Mouse (Mus musculus): ENCODE data around the gene Mettl16. TPM values are rescaled to one million over a fixed set of nuclear protein-coding genes. Genes with fewer than 3 reads are reported as not detected.

The Mettl16 gene
- total RNA-seq, 2 experiments from 2014 or later, result 14.0 to 15.1 TPM

DNA sequence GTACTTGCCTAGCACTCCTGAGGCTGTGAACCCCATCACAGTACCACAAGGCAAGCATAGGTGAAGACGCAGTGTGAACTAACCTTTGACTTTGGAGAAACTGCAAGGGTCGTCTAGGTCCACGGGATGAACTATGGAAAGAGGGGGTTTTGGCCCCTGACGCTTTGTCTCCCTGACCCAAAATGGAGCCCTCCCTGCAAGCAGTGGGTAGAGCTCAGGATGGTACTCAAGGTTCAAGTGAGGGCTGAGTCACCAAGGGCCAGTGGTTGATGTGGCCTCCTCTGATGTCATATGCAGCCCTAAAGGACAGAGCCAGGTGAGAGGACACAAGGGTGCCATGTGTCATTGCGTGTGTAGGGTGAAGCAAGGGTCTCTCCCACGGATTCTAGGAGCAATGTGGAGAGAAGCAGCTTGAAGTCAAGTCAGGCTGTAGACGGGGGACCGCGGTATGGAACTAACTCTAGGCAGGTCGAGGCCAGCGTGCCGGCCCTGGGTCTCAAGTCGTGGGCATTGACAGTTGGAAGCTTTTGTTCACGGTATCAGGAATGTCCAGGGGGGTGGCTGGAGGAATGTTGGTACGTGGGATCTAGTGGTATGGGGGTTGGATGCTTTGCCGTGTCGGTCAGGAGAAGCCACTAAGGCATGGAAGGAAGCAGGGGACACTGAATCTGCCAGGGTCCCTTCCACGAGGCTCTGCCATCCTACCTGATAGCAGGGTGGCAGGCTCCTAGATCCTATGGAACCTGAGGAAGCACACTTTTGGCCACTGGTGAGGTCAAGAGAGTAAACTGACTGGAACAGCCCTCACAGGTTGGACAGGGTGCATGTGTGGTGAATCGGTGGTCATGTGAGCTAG is 69.5 kb downstream of the Mettl16 start:
- intact Hi-C loops (cut with DNase I), result loop anchor here (5.0 to 10.0 kb wide), 2 partner anchors 203 to 1665 kb away; no protein-coding TSS in a partner anchor
- DNase-seq (ENCODE audit: low spot score), result peak; percentile 0

DNA sequence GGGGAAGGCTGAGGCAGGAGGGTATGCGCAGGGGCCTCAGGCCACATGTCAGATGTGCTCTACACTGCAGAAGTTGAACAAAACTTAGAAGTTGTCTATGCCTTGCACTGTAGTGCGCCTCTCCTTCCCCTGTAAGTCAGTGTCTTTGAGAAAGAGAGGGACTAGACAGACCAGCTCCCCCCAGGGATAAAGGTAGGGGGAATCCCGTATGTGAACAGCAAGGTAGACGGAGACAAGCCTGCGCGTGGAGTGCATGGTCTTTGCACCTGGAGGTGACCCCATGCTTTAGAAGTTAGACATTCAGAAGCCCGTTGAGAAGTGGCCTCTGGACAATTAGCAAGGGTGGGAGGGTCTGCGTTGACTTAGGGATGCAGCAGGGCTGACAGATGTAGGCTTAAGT is 70.1 kb downstream of the Mettl16 start:
- peak; percentile 0 for DNase-seq (ENCODE audit: low spot score)
- intact Hi-C loops (cut with DNase I), result loop anchor here (5.0 kb wide), 1 partner anchor 203 kb away; no protein-coding TSS in a partner anchor

- intact Hi-C loops (cut with DNase I), result loop anchor here (5.0 kb wide), 1 partner anchor 204 kb away; no protein-coding TSS in a partner anchor
- DNase-seq (ENCODE audit: low spot score), result peak; percentile 1
Observed at GRCm38 (mm10) chr11:74841366-74841765, 70.7 kb downstream of the Mettl16 start.

DNA sequence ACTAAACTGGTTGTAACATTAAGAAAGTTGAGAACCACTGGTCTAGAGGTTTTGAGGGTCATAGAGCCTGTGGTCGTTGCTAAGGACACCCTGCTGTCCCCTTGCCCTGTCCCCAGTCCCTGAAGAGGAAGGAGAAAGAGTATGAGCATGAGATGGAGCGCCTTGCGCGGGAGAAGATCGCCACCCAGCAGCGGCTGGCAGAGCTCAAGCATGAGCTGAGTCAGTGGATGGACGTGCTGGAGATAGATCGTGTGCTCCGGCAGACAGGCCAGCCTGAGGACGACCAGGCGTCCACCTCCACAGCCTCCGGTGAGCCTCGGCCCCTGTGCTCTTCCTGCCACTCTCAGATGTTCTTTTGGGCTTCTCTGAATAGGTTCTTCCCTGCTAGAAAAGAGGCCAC is 71.4 kb downstream of the Mettl16 start:
- intact Hi-C loops (cut with DNase I), result loop anchor here (5.0 kb wide), 1 partner anchor 205 kb away; no protein-coding TSS in a partner anchor
- no peak for DNase-seq (ENCODE audit: low spot score)

DNA sequence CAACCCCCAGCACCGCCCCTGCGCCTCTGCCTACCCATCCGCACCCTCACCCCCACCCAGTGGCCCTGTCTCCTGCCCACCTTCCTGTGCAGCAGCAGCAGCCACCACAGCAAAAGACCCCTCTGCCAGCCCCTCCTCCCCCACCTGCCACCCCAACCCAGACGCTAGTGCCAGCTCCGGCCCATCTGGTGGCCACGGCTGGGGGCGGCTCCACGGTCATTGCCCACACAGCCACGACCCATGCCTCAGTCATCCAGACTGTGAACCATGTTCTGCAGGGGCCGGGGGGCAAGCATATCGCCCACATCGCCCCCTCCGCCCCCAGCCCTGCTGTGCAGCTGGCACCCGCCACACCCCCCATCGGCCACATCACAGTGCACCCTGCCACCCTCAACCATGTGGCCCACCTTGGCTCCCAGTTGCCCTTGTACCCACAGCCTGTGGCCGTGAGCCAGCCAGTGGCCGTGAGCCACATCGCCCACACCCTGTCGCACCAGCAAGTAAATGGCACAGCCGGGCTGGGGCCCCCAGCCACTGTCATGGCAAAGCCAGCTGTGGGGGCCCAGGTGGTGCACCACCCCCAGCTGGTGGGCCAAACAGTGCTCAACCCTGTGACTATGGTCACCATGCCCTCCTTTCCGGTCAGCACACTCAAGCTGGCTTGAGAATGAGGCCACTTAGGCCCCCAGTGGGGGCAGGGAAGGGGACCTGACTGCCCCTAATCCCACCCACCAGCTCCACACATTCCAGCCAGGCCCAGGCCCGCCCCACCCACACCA is 72.2 kb downstream of the Mettl16 start:
- DNase-seq (ENCODE audit: low spot score), result peak; percentile 16
- intact Hi-C loops (cut with DNase I), result loop anchor here (5.0 kb wide), 1 partner anchor 206 kb away; no protein-coding TSS in a partner anchor

DNA sequence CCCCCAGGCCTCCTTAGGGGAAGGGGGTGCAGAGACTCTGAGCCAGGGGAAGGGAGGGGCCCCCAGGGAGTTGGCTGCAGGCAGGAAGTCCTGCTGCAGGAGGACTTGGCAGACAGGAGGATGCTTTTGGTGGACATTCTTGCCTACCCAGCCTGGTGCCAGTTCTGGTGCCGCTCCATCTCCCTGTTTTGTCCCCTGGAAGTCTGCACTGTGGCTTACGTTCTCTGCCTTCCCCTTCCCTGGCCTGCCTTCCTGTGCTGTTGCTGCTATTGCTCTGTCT is 72.7 kb downstream of the Mettl16 start:
- no peak for DNase-seq (ENCODE audit: low spot score)
- intact Hi-C loops (cut with DNase I), result loop anchor here (5.0 kb wide), 1 partner anchor 206 kb away; no protein-coding TSS in a partner anchor

DNA sequence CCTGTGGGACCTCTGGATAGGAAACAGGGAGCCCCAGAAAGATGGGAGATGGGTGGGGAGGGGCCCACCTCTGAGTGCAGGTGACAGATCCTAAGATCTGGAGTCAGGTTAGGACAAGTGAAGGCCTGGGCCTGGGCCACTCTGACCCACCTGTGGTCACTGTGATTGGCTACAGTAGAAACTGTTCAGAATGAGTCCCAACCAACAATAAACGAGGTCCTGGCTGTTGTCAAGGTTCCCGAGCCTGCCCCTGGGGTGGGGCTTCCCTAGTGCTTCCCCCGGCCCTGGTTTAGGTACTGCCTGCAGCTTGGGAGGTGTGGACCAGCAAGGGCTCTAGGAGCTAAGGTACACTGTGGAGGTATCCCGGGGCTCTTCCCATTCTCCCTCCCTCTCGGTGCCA is 73.1 kb downstream of the Mettl16 start:
- DNase-seq (ENCODE audit: low spot score), result no peak
- intact Hi-C loops (cut with DNase I), result loop anchor here (5.0 kb wide), 1 partner anchor 206 kb away; no protein-coding TSS in a partner anchor

GRCm38 (mm10) chr11:74845784-74846183 is 75.2 kb downstream of the Mettl16 start:
- intact Hi-C loops (cut with DNase I), result no loop called here
- no peak for DNase-seq (ENCODE audit: low spot score)

DNA sequence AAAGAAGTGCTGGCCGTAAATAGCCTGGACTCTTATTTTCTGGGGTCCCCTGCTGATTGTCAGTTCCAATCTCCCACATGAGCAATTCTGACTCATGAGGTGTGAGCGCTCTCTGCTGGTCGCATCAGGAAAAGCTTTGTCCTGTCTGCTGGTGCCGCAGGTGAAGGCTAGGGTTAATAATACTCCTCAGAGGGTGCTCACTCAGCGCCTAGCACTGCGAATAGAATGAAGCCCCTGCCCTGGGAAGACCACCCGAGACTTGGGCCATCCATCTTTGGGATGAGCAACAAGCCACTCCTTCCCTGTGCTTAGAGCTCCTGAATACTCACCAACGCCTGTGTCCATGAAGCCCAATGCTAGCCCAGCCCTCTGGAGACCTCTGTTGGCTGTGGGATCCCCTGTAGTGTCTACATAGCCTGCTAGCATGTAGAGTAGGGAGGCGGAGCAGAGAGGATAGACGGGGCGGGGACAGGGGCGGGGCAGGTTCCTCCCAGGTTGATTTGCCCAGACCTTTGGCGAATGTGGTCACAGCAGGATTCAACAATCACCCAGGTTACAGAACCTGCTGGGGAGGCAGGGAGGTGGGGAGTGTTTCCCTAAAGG is 77.4 kb downstream of the Mettl16 start:
- intact Hi-C loops (cut with DNase I), result loop anchor here (1.0 kb wide), 1 partner anchor 28 kb away; no protein-coding TSS in a partner anchor
- DNase-seq (ENCODE audit: low spot score), result no peak

DNA sequence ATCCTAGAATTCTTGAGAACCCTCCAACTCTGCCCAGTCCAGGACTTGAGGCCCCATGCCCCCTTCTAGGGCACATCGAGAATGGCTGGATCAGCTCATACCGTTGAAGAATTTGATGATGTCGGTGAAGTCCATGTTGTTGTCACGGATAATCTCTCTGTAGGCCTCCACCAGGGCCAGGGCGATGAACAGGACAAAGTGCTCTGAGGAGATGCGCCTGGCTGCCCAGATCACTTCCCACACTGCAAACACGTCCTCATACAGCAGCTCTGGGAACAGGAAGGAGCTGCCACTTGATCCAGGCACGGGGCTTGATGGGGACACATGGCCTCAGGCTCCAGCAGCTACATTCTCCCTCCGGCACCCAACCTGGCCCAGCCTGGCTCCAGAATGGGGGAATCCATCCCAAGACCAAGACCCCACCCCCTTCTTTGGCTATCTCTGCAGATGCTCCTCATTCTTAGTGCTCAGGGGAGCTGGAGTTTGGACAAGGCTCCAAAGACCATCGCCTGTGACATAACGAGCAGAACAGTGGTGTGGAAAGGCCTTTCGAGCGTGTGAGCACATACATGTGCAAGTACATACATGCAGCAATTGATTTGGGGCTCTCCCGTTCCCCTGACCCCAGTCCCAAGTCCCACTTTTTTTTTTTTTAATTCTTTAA is 80.5 kb downstream of the Mettl16 start:
- intact Hi-C loops (cut with DNase I), result no loop called here
- DNase-seq (ENCODE audit: low spot score), result no peak

DNA sequence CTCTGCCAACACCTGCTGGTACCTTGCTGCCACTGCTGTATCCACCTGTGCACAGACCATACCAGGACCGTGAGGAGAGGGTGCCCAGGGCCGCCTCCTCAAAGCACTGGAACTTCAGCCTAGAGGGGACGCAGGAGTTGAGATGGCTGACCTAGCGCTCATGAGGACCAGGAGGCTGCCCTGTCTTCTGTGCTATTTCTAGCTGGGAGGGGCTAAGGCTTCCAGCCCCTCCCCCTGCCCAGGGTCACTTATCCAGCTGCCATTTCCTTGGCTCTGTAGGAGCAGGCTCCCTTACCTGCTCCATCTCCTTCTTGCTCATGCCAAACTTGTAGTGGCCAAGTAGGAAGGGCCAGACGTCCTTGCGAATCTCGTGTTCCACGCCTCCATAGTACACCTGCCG is 87.1 kb downstream of the Mettl16 start:
- intact Hi-C loops (cut with DNase I), result no loop called here
- no peak for DNase-seq (ENCODE audit: low spot score)

GRCm38 (mm10) chr11:74862129-74862528 is 91.5 kb downstream of the Mettl16 start:
- DNase-seq (ENCODE audit: low spot score), result no peak
- intact Hi-C loops (cut with DNase I), result no loop called here

GRCm38 (mm10) chr11:74863471-74863870 is 92.8 kb downstream of the Mettl16 start:
- DNase-seq (ENCODE audit: low spot score), result no peak

GRCm38 (mm10) chr11:74864421-74864820 is 93.8 kb downstream of the Mettl16 start:
- intact Hi-C loops (cut with DNase I), result no loop called here
- no peak for DNase-seq (ENCODE audit: low spot score)

More at GRCm38 (mm10) chr11:74863471-74863870, 92.8 kb downstream of the Mettl16 start:
- intact Hi-C loops (cut with DNase I), result no loop called here

GRCm38 (mm10) chr11:74865252-74865651 is 94.6 kb downstream of the Mettl16 start:
- intact Hi-C loops (cut with DNase I), result no loop called here
- DNase-seq (ENCODE audit: low spot score), result no peak

GRCm38 (mm10) chr11:74866640-74867039 is 96.0 kb downstream of the Mettl16 start:
- intact Hi-C loops (cut with DNase I), result no loop called here
- DNase-seq (ENCODE audit: low spot score), result peak; percentile 85

- peak; percentile 64 for DNase-seq (ENCODE audit: low spot score)
- intact Hi-C loops (cut with DNase I), result no loop called here
Observed at GRCm38 (mm10) chr11:74867181-74867580, 96.6 kb downstream of the Mettl16 start.

DNA sequence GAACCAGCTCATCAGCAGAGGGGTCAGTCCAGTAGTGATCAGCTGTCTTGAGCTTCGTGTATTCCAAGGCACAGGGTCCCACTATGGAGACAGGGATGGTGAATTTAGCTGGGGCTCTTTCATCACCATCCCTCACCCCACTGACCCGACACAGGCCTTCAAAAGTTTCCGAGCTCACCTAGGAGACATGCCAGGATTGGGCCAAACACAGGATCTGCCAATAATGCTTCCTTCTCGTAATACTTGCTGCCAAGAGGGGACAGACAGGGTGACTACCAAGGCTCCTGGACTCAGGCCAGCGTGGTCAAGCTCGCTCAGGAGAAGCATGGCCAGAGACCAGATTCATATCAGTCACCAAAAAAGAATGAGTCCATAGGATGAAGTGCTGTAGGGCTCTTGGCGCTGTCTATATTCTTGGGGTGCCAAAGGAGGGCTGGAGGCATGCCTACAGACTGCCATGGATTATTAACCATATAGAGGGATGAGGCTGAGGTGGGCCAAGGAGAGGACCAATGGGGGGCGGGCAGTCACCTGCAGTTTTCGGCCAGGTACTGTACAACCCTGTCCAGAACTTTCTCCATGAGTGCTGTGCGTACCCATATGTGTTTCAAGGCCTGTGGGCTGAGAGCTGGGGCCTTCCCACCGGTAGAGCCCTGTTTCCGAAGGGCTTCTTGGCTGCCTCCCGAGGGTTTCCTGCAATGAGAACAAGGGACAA is 97.6 kb downstream of the Mettl16 start:
- DNase-seq (ENCODE audit: low spot score), result no peak
- intact Hi-C loops (cut with DNase I), result no loop called here

- DNase-seq (ENCODE audit: low spot score), result no peak
- intact Hi-C loops (cut with DNase I), result no loop called here
Observed at GRCm38 (mm10) chr11:74869603-74870002, 99.0 kb downstream of the Mettl16 start.

Data from heart, postnatal 25 days (tissue).